17 mouse cellular contexts compared by ENCODE assay signal in genomic region chr3:83503901-83504300, GRCm38 (mm10).
"Had no signal": no experiment of that assay in that cellular context is flagged by ENCODE, and none has a peak within 500 bp of the region (broad histone marks: within the 10 kb centered on the region; RNA-seq: fewer than 3 reads in every experiment).

No protein-coding gene starts in this region.

- H3K36me3 ChIP-seq: limb, embryonic 12.5 days; liver, embryonic 13.5 days; midbrain, embryonic 10.5 days; neural tube, embryonic 13.5 days had no signal

- H3K9me3 ChIP-seq: limb, embryonic 12.5 days; liver, embryonic 13.5 days; midbrain, embryonic 10.5 days; neural tube, embryonic 13.5 days had no signal

- ATAC-seq: liver, postnatal 0 days; midbrain, embryonic 16.5 days had no signal

- DNase-seq: kidney, adult 9 months; kidney, postnatal 36 days; layer of hippocampus, adult 9-11 months; layer of hippocampus, postnatal 36 days; liver; liver, embryonic 13.5 days; liver, postnatal 0 days; lung, postnatal 36 days; right cerebral cortex, postnatal 4 days; spleen, adult 18-20 months; thymus, adult 2 months; thymus, postnatal 25 days had no signal

- H3K4me2 ChIP-seq: limb, embryonic 12.5 days; liver, embryonic 13.5 days; neural tube, embryonic 13.5 days had no signal

- H3K9ac ChIP-seq: limb, embryonic 12.5 days; liver, embryonic 13.5 days; liver, postnatal 0 days; neural tube, embryonic 13.5 days had no signal

- H3K27ac ChIP-seq: kidney, postnatal 0 days; limb, embryonic 12.5 days; liver, embryonic 13.5 days; midbrain, embryonic 10.5 days; neural tube, embryonic 13.5 days had no signal

- H3K27me3 ChIP-seq: limb, embryonic 12.5 days; liver, embryonic 13.5 days; neural tube, embryonic 13.5 days had no signal

- H3K4me1 ChIP-seq: limb, embryonic 12.5 days; liver, embryonic 13.5 days; neural tube, embryonic 13.5 days had no signal

- H3K4me3 ChIP-seq: limb, embryonic 12.5 days; liver, embryonic 13.5 days; midbrain, embryonic 10.5 days; neural tube, embryonic 13.5 days had no signal
